Mouse (Mus musculus) midbrain, postnatal 0 days (tissue): ENCODE results near the gene Aqr. TPM values are rescaled to one million over a fixed set of nuclear protein-coding genes. Genes with fewer than 3 reads are reported as not detected.
"Not testable (repeated sequence)": the region's sequence is repeated elsewhere in the genome, so short reads cannot be mapped to it uniquely, and the experiment has no call there.

Experiments used
- ATAC-seq: fragments of 200-750 bp; cut with Nextera tagmentation; 2 replicates; pipeline ENCODE4 v1.8.0; 2017; ENCODE audit warnings: moderate number of reproducible peaks, mild to moderate bottlenecking, moderate TSS enrichment, moderate library complexity; ENCODE audit not compliant: low FRiP score
- DNase-seq: peaks from one replicate; pipeline ENCODE4 v3.0.0-alpha.2; 2015; ENCODE audit warnings: low spot score
- H3K27ac ChIP-seq: fragments of 300-500 bp; sonication (generic); 2 replicates; pipeline ENCODE4 v1.5.1; 2014; ENCODE audit warnings: low read depth, mild to moderate bottlenecking, low read length, mixed read lengths
- H3K27me3 ChIP-seq: fragments of 300-500 bp; sonication (generic); 2 replicates; pipeline ENCODE4 v1.6.1; 2014; ENCODE audit warnings: low read length, control low read depth, mixed read lengths; ENCODE audit not compliant: insufficient read depth
- H3K36me3 ChIP-seq: fragments of 300-500 bp; sonication (generic); 2 replicates; pipeline ENCODE4 v1.6.1; 2014; ENCODE audit warnings: low read length, control low read depth, mixed read lengths; ENCODE audit not compliant: insufficient read depth
- H3K4me1 ChIP-seq: fragments of 300-500 bp; sonication (generic); 2 replicates; pipeline ENCODE4 v1.6.1; 2014; ENCODE audit warnings: mild to moderate bottlenecking, control low read depth, antibody characterized with exemption, low read length, mixed read lengths; ENCODE audit not compliant: insufficient read depth
- H3K4me2 ChIP-seq: fragments of 300-500 bp; sonication (generic); 2 replicates; pipeline ENCODE4 v1.6.1; 2014; ENCODE audit warnings: low read depth, mild to moderate bottlenecking, low read length, mixed read lengths; ENCODE audit not compliant: poor library complexity, severe bottlenecking
- H3K4me3 ChIP-seq: fragments of 300-500 bp; sonication (generic); 2 replicates; pipeline ENCODE4 v1.5.1; 2014; ENCODE audit warnings: low read depth, mild to moderate bottlenecking, low read length, moderate library complexity
- H3K9ac ChIP-seq: fragments of 300-500 bp; sonication (generic); replicated peaks from 2 replicates; pipeline ENCODE4 v1.6.1; 2014; ENCODE audit warnings: mild to moderate bottlenecking, low read length, moderate library complexity, mixed read lengths; ENCODE audit not compliant: poor library complexity, severe bottlenecking
- H3K9me3 ChIP-seq: fragments of 300-500 bp; sonication (generic); 2 replicates; pipeline ENCODE4 v1.6.1; 2016; ENCODE audit warnings: low read length, control low read depth
- CTCF ChIP-seq: IDR thresholded peaks from 2 replicates; pipeline ENCODE4 v1.5.1; 2016; ENCODE audit warnings: antibody characterized with exemption, mild to moderate bottlenecking
- WGBS: fragments of 180-500 bp; shearing (Covaris S2); extraction: QIAGEN DNeasy Blood & Tissue Kit; methylation state at CpG from one replicate; pipeline ENCODE4 v1.1.7; 2014; 5-methylcytosine and 5-hydroxymethylcytosine counted together
- polyA plus RNA-seq: library from polyadenylated mRNA; unstranded; fragments of >200 nt; fragmentation: Nextera tagmentation; extraction: Ambion mirVana; gene quantifications from 2 replicates; pipeline ENCODE4 v1.2.1, GENCODE M21; 2015
- total RNA-seq: library from RNA; depleted of rRNA; stranded (reverse); fragments of >200 nt; gene quantifications from 2 replicates; pipeline ENCODE4 v1.2.3, GENCODE M21; 2014; rRNA removed

Aqr gene
- total RNA-seq, result 28.2 and 30.1 TPM in 2 replicates
- polyA plus RNA-seq, result 19.0 and 27.3 TPM in 2 replicates

GRCm38 (mm10) chr2:114186924-114187323, at the start of gene Aqr:
Aqr (minus strand) TSS chr2:114187024.
- H3K27me3 ChIP-seq, DNase-seq, H3K36me3 ChIP-seq, H3K27ac ChIP-seq, H3K4me2 ChIP-seq, H3K9me3 ChIP-seq, H3K4me1 ChIP-seq, H3K4me3 ChIP-seq, H3K9ac ChIP-seq, ATAC-seq: not testable (repeated sequence)
- WGBS, result 100% methylated on average over 1 of the region's 6 CpGs

GRCm38 (mm10) chr2:114236566-114236965, 49.7 kb upstream of the Aqr start:
- H3K4me2 ChIP-seq, result no peak overlapping the region
- ATAC-seq, result no peak
- TF ChIP-seq CTCF, result no peak
- WGBS, result 87% methylated on average over 1 of the region's 1 CpGs
- H3K27me3 ChIP-seq, result no peaks in the 10 kb centered on the region
- no peak overlapping the region for H3K27ac ChIP-seq
- no peaks in the 10 kb centered on the region for H3K4me1 ChIP-seq
- H3K9ac ChIP-seq, result no peak overlapping the region
- H3K9me3 ChIP-seq, result no peaks in the 10 kb centered on the region
- no peak overlapping the region for H3K4me3 ChIP-seq
- H3K36me3 ChIP-seq, result no peaks in the 10 kb centered on the region
- peak; percentile 46 for DNase-seq

GRCm38 (mm10) chr2:114235584-114235983, 48.8 kb upstream of the Aqr start:
- H3K4me2 ChIP-seq, result no peak overlapping the region
- H3K27ac ChIP-seq, result no peak overlapping the region
- TF ChIP-seq CTCF, result no peak
- H3K27me3 ChIP-seq, result no peaks in the 10 kb centered on the region
- H3K4me1 ChIP-seq, result no peaks in the 10 kb centered on the region
- H3K4me3 ChIP-seq, result no peak overlapping the region
- no peak for ATAC-seq
- no peak for DNase-seq
- WGBS, result 84% methylated on average over 3 of the region's 3 CpGs
- H3K36me3 ChIP-seq, result no peaks in the 10 kb centered on the region
- no peaks in the 10 kb centered on the region for H3K9me3 ChIP-seq
- H3K9ac ChIP-seq, result no peak overlapping the region

GRCm38 (mm10) chr2:114231248-114231647, 44.4 kb upstream of the Aqr start:
- Histone ChIP-seq H3K4me1 (no peaks in the 10 kb centered on the region), H3K9ac (no peak overlapping the region), H3K4me3 (no peak overlapping the region), H3K27me3 (no peaks in the 10 kb centered on the region), H3K36me3 (no peaks in the 10 kb centered on the region), H3K9me3 (no peaks in the 10 kb centered on the region), H3K27ac (no peak overlapping the region), H3K4me2 (no peak overlapping the region)
- DNase-seq (no peak), ATAC-seq (no peak)
- TF ChIP-seq CTCF, result no peak
- 66% methylated on average over 2 of the region's 2 CpGs for WGBS

- no peaks in the 10 kb centered on the region for H3K36me3 ChIP-seq
- WGBS, result 87% methylated on average over 2 of the region's 2 CpGs
- no peak for ATAC-seq
- no peaks in the 10 kb centered on the region for H3K9me3 ChIP-seq
- H3K4me1 ChIP-seq, result no peaks in the 10 kb centered on the region
- peak; percentile 14 for DNase-seq
- no peaks in the 10 kb centered on the region for H3K27me3 ChIP-seq
- no peak overlapping the region for H3K4me3 ChIP-seq
- no peak overlapping the region for H3K9ac ChIP-seq
- H3K4me2 ChIP-seq, result no peak overlapping the region
- H3K27ac ChIP-seq, result no peak overlapping the region
- TF ChIP-seq CTCF, result no peak
Observed at GRCm38 (mm10) chr2:114228672-114229071, 41.8 kb upstream of the Aqr start.

- no peak overlapping the region for H3K4me3 ChIP-seq
- no peak for TF ChIP-seq CTCF
- ATAC-seq (no peak), DNase-seq (no peak)
- H3K9me3 ChIP-seq, result no peaks in the 10 kb centered on the region
- no peak overlapping the region for H3K9ac ChIP-seq
- H3K4me1 ChIP-seq, result no peaks in the 10 kb centered on the region
- WGBS, result 79% methylated on average over 6 of the region's 6 CpGs
- H3K4me2 ChIP-seq, result no peak overlapping the region
- no peaks in the 10 kb centered on the region for H3K36me3 ChIP-seq
- no peaks in the 10 kb centered on the region for H3K27me3 ChIP-seq
- no peak overlapping the region for H3K27ac ChIP-seq
Observed at GRCm38 (mm10) chr2:114205036-114205435, 18.2 kb upstream of the Aqr start.
